Mouse (Mus musculus): ENCODE data around the gene Gm5127.

Gm5127 gene

GRCm38 (mm10) chrX:106582886-106583285 is at the start of gene Gm5127:
Gm5127 (plus strand) TSS chrX:106583186.
- no peak for DNase-seq

GRCm38 (mm10) chrX:106536359-106536758 is 46.6 kb upstream of the Gm5127 start:
- DNase-seq, result no peak

- DNase-seq, result no peak
Measured at GRCm38 (mm10) chrX:106555457-106555856, 27.5 kb upstream of the Gm5127 start.

GRCm38 (mm10) chrX:106578966-106579365 is 4.0 kb upstream of the Gm5127 start:
- DNase-seq, result no peak

GRCm38 (mm10) chrX:106580410-106580809 is 2.6 kb upstream of the Gm5127 start:
- no peak for DNase-seq

- no peak for DNase-seq
Measured at GRCm38 (mm10) chrX:106582197-106582596, 789 bp upstream of the Gm5127 start.

- DNase-seq, result no peak
Measured at GRCm38 (mm10) chrX:106593914-106594313, 10.9 kb downstream of the Gm5127 start.

GRCm38 (mm10) chrX:106595904-106596303 is 12.9 kb downstream of the Gm5127 start:
- DNase-seq, result peak; percentile 71

GRCm38 (mm10) chrX:106602574-106603258 is 19.7 kb downstream of the Gm5127 start:
- DNase-seq, result peak; percentile 58

GRCm38 (mm10) chrX:106603386-106603785 is 20.4 kb downstream of the Gm5127 start, which contains the start of gene Cysltr1:
Cysltr1 (minus strand) TSS chrX:106603679.
- peak; percentile 94 for DNase-seq

- no peak for DNase-seq
Measured at GRCm38 (mm10) chrX:106622512-106622911, 39.5 kb downstream of the Gm5127 start.

GRCm38 (mm10) chrX:106623667-106624066 is 40.7 kb downstream of the Gm5127 start:
- DNase-seq, result peak; percentile 70

GRCm38 (mm10) chrX:106628514-106628913 is 45.5 kb downstream of the Gm5127 start:
- DNase-seq, result no peak

GRCm38 (mm10) chrX:106633543-106633942 is 50.6 kb downstream of the Gm5127 start:
- DNase-seq, result no peak

GRCm38 (mm10) chrX:106634799-106635541 is 52.0 kb downstream of the Gm5127 start:
- no peak for DNase-seq

- DNase-seq, result peak; percentile 30
Measured at GRCm38 (mm10) chrX:106662101-106662500, 79.1 kb downstream of the Gm5127 start.

GRCm38 (mm10) chrX:106704590-106704989 is 121.6 kb downstream of the Gm5127 start:
- DNase-seq, result no peak

GRCm38 (mm10) chrX:106717160-106717559 is 134.2 kb downstream of the Gm5127 start:
- DNase-seq, result no peak

- DNase-seq, result no peak
Measured at GRCm38 (mm10) chrX:106742241-106742640, 159.3 kb downstream of the Gm5127 start.

GRCm38 (mm10) chrX:106755272-106755671 is 172.3 kb downstream of the Gm5127 start:
- no peak for DNase-seq

All from heart, adult 11 months (tissue).